Mouse (Mus musculus): Measurements from ENCODE around the gene Ccr3. TPM values are rescaled to one million over a fixed set of nuclear protein-coding genes. Genes with fewer than 3 reads are reported as not detected.
A peak's percentile ranks its signal among the peaks of the same experiment; 100 is the strongest.
"Not testable (repeated sequence)": the region's sequence is repeated elsewhere in the genome, so short reads cannot be mapped to it uniquely, and the experiment has no call there.

The Ccr3 gene
- polyA plus RNA-seq (2016; fragmentation: Nextera tagmentation; extraction: Ambion mirVana) = 0.05 TPM in 1 of 2 replicates, not detected in the other

DNA sequence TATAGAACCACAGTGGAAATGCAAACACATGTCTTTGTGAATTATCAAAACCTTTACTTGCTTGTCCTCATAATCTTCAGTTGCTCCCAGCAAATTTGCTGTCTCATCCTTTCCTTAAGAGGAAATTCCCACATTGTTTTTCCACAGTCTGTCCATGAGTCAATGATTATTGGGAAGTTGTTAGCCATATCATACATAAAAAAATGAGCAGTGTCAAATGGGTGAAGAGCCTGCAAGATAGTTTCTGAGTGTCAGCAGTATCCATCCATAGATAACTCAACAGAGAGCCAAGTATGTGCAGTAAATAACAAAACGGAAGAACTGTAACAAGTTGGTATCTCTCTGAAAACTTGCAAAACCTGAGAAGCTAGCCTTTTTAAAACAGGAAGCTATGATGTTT, at the start of gene Ccr3:
Gene Ccr3, plus strand, starts transcription at position 301 of the 400 bp plus-strand sequence.
- Histone ChIP-seq H3K4me3 (no peak within 1 kb of the TSS), H3K9ac (no peak within 1 kb of the TSS), H3K27me3 (replicated peaks) (peaks cover 3% of the 10 kb centered on the region; the same call in 1 of the 2 replicates), H3K36me3 (no peaks in the 10 kb centered on the region), H3K27ac (no peak within 1 kb of the TSS), H3K4me2 (no peak within 1 kb of the TSS), H3K9me3 (replicated peaks) (no peaks in the 10 kb centered on the region), H3K4me1 (no peaks in the 10 kb centered on the region)
- 70% methylated on average over 1 of the region's 1 CpGs for WGBS (ENCODE audit: insufficient replicate concordance)
- no peak for ATAC-seq

DNA sequence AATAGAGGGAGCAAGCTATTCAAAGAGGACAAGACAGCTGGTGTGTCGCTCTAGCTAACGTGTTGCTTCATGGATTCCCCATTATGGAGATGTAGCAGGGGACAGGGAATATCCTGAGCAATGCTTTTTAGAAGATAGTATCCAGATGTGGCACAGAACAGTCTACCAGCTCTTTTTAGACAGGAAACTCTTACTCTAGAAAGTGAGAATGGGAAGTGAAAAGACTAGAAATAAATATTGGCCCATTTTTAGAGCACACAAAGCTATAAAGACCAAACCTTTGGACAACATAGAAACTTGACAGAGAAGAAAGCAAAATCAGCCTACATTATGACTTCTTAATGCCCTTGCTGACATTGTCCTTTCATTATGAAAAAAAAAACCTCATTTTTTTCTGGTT, 46.1 kb upstream of the Ccr3 start:
- H3K27me3 ChIP-seq (replicated peaks) = no peaks in the 10 kb centered on the region
- H3K4me1 ChIP-seq = 0 out of 2 replicates have a peak, but pooled peaks cover 3% of the 10 kb centered on the region
- ATAC-seq = no peak
- H3K36me3 ChIP-seq = no peaks in the 10 kb centered on the region
- no peak overlapping the region for H3K4me2 ChIP-seq
- no peak overlapping the region for H3K9ac ChIP-seq
- no peak overlapping the region for H3K4me3 ChIP-seq
- H3K9me3 ChIP-seq (replicated peaks) = no peaks in the 10 kb centered on the region
- no peak overlapping the region for H3K27ac ChIP-seq
- WGBS (ENCODE audit: insufficient replicate concordance) = 66% methylated on average over 2 of the region's 2 CpGs

DNA sequence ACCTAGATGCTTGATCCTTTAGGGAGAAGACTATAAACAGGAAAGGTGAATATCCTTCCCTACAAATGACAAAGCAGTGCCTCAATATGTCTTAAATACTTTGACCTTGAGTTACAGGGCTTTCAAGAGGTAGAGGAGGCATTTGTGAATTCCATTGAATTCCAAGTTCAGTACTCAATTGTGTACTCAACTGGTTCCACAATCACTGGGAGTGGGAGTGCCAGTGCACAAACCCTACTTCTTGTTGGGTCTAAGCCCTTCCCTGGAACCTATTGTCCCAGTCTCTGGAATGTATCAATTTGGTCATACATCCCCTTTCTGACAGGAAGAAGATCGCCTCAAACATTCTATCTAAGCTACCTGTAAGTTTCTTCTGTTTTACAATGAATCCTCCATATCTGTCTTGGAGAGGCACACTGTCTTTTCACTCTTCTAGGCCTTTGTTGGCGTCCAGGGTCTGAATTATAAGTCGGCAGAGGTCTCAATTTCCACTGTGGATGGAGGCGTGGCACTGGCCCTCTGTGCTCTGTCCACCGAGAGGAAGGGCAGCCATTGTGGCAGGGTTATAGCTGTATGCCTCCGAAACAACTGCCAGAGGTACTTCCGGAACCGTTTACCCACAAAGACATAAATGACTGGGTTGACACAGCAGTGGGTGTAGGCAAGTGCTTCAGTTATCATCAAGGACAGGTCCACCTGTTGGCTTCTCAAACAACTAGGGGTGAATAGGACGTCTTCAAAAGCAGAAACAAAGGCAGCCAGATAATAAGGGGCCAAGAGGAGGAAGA, 44.7 kb upstream of the Ccr3 start:
- no peak overlapping the region for H3K4me2 ChIP-seq
- 58% methylated on average over 9 of the region's 9 CpGs for WGBS (ENCODE audit: insufficient replicate concordance)
- H3K9me3 ChIP-seq (replicated peaks) = no peaks in the 10 kb centered on the region
- H3K9ac ChIP-seq = no peak overlapping the region
- H3K27me3 ChIP-seq (replicated peaks) = no peaks in the 10 kb centered on the region
- H3K27ac ChIP-seq = no peak overlapping the region
- H3K36me3 ChIP-seq = no peaks in the 10 kb centered on the region
- no peak for ATAC-seq
- H3K4me1 ChIP-seq = peaks cover 13% of the 10 kb centered on the region
- H3K4me3 ChIP-seq = no peak overlapping the region

DNA sequence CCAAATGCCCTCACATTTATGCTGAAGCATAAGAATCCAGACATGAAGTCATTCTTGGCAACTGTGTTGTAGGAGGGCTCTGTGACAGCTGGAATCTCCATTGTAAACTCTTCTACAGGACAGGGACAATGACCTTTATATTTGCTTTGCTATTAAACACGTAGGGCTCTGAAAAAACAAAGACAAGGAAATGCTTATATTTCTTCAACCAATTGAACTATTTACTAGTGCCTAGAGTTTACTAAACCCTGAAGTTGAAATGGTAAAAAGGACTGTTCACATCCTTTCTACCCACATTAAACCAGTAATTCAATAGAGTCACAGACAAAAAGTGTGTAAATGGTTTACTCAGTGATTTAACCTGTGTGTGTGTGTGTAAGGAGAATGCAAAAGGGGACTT, 43.5 kb upstream of the Ccr3 start, which contains the start of gene Ccr1l1:
Gene Ccr1l1, minus strand, starts transcription at position 101 of the 400 bp plus-strand sequence.
- Histone ChIP-seq H3K9me3 (replicated peaks) (no peaks in the 10 kb centered on the region), H3K4me3 (no peak within 1 kb of the TSS), H3K9ac (no peak within 1 kb of the TSS), H3K27ac (no peak within 1 kb of the TSS), H3K4me1 (peaks cover 22% of the 10 kb centered on the region), H3K27me3 (replicated peaks) (no peaks in the 10 kb centered on the region), H3K36me3 (no peaks in the 10 kb centered on the region), H3K4me2 (no peak within 1 kb of the TSS)
- no peak for ATAC-seq
- WGBS (ENCODE audit: insufficient replicate concordance) = 77% methylated on average over 1 of the region's 1 CpGs

DNA sequence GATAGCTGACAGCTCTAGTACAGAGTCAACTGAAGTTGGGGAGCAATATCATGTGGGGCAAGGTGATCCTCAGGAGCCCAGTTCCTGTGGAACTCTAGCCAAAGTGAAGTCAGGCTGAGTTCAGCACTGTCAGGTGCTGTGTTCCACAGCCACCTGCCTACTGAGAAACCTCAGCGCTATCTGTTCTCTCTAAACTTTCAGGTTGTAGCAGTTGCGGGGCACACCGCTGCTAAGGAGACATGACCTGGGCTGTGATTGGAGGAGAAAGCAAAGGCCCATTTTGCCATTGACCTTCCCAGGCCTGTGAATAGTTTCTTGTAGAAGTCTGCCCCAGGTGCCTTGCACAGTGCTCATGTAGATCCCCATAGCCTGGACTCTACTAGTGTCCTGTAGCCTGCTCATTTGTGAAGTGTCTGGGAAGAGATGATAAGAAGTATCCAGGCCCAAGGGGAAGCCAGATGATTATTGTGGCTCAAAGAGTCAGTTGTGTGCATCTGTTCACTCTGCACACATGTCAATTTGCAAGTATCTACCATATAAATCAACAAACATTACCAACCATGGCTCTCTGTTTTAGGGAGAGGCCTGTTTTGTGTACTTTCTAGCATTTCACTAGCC, 40.8 kb upstream of the Ccr3 start:
- not testable (repeated sequence) for H3K27me3 ChIP-seq (replicated peaks); H3K36me3 ChIP-seq; H3K9me3 ChIP-seq (replicated peaks); H3K9ac ChIP-seq; H3K4me3 ChIP-seq
- WGBS (ENCODE audit: insufficient replicate concordance) = no CpG with 5 or more reads among the region's 3 CpGs
- Histone ChIP-seq H3K27ac (peak overlapping the region; percentile 28), H3K4me1 (peaks cover 46% of the 10 kb centered on the region), H3K4me2 (0 out of 2 replicates have a peak overlapping the region, but pooled peaks have one; percentile 31)
- peak; percentile 83 for ATAC-seq

DNA sequence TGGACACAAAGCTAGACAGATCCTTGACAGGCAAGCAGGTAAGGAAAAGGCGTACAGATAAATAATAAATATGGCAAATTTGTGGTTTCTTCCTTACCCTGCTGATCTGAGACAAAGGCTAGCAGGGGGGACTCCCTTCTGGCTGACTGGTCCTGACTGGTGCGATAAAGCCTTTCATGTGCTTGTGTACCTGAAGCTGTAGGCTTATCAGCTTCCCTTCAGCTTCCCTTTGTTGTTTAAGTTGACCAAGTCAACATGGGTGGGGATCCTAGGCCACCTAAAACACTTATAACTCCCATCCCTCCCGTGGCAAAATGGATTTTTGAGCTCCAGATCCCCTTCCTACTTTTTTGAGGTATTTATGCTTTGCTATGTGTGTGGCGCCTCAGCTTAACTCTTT, 39.9 kb upstream of the Ccr3 start:
- Histone ChIP-seq H3K4me3 (no peak overlapping the region), H3K27me3 (replicated peaks) (no peaks in the 10 kb centered on the region), H3K27ac (peak overlapping the region; percentile 28), H3K4me1 (peaks cover 53% of the 10 kb centered on the region), H3K36me3 (no peaks in the 10 kb centered on the region), H3K9ac (no peak overlapping the region), H3K9me3 (replicated peaks) (no peaks in the 10 kb centered on the region), H3K4me2 (peak overlapping the region; percentile 31)
- ATAC-seq = peak; percentile 78
- WGBS (ENCODE audit: insufficient replicate concordance) = 22% methylated on average over 4 of the region's 4 CpGs

DNA sequence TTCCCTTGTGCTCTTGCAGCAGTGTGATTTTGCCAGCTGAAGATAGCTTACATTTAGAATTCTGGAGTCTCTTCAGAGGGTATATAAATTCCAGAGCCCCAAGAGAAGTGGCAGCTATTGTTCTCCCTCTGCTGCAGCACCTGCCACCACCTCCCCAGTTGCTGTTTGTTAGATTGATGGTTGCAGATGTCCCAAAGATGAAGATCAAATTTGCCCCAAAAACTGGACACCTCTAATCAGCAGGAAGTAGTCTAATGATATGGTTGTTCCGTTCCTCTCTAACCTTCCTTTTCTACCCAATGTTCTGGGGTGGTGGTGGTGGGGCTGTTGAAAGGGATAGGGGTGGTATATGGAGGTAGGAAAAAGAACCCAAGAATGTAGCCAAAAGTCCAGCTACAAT, 39.1 kb upstream of the Ccr3 start:
- no peak overlapping the region for H3K4me2 ChIP-seq
- H3K4me3 ChIP-seq = no peak overlapping the region
- no peak overlapping the region for H3K9ac ChIP-seq
- H3K27ac ChIP-seq = no peak overlapping the region
- H3K4me1 ChIP-seq = peaks cover 53% of the 10 kb centered on the region
- H3K27me3 ChIP-seq (replicated peaks) = no peaks in the 10 kb centered on the region
- H3K9me3 ChIP-seq (replicated peaks) = no peaks in the 10 kb centered on the region
- no peak for ATAC-seq
- 26% methylated on average over 1 of the region's 1 CpGs for WGBS (ENCODE audit: insufficient replicate concordance)
- H3K36me3 ChIP-seq = no peaks in the 10 kb centered on the region

DNA sequence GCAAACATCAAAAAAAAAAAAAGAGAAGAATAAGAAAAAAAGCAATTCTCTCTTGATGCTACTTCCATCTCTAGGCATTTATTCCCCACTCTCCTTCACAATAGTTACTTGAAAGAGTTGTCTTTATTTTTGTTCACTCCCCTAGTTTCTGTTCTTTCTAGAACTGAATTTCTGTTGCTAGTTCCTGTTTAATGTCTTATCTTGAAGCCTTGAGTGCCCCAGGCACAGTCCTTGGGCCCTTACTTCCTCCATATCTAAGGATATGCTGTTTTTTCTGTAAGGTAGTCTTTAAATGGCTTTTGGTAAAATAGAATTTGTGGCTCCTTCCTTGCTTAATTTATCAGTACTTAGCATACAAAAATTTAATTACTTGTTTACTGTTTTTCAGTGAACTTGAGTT, 36.8 kb upstream of the Ccr3 start:
- no peak for ATAC-seq
- Histone ChIP-seq H3K27ac (peak overlapping the region; percentile 33; the same call in 1 of the 2 replicates), H3K4me1 (peaks cover 61% of the 10 kb centered on the region)

DNA sequence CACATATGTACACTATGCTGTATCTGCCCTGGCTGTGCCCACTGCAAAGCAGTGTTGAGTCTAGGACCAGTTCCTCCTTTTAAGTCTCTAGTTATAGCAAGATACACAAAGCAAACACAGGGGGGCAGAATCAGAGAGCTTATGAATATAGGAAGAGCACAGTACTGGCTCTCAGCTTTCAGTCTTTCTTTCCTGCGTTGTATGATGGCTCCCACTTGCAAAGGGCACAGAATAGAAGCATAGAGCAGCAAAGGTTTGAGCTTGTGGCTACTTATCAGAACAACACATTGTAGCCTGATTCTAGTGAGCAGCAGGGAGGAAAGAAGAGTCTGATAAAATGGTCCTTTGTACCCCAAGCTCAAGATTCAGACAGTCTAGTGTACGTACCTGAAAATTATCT, 35.6 kb upstream of the Ccr3 start:
- Histone ChIP-seq H3K4me1 (peaks cover 64% of the 10 kb centered on the region), H3K4me2 (no peak overlapping the region), H3K4me3 (no peak overlapping the region), H3K27me3 (replicated peaks) (no peaks in the 10 kb centered on the region), H3K9ac (no peak overlapping the region), H3K36me3 (no peaks in the 10 kb centered on the region), H3K27ac (no peak overlapping the region), H3K9me3 (replicated peaks) (no peaks in the 10 kb centered on the region)
- ATAC-seq = peak; percentile 66
- 20% methylated on average over 2 of the region's 2 CpGs for WGBS (ENCODE audit: insufficient replicate concordance)

More for the DNA sequence above, 36.8 kb upstream of the Ccr3 start:
- Histone ChIP-seq H3K9ac (no peak overlapping the region), H3K36me3 (no peaks in the 10 kb centered on the region), H3K4me3 (no peak overlapping the region), H3K9me3 (replicated peaks) (no peaks in the 10 kb centered on the region), H3K27me3 (replicated peaks) (no peaks in the 10 kb centered on the region), H3K4me2 (no peak overlapping the region)

DNA sequence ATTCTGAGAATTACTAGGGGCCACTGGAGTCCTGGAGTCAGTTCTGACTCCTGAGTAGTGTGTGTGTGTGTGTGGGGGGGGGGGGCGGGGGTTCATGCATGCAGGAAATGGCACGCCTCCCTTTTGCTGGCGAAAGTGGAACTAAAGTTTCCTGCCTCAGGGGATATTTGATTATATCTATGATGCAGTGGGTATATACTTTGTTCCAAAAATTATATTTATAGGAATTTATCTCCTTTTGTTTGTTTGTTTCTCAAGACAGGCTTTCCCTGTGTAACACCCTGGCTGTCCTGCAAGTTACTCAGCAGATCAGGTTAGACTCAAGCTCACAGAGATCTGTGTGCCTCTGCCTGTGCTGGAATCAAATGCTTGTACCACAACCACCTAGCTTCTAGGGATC, 32.1 kb upstream of the Ccr3 start:
- WGBS (ENCODE audit: insufficient replicate concordance) = 40% methylated on average over 3 of the region's 3 CpGs
- Histone ChIP-seq H3K9ac (no peak overlapping the region), H3K4me3 (no peak overlapping the region), H3K4me2 (no peak overlapping the region), H3K27ac (peak overlapping the region; percentile 11; the same call in 1 of the 2 replicates), H3K9me3 (replicated peaks) (no peaks in the 10 kb centered on the region), H3K27me3 (replicated peaks) (no peaks in the 10 kb centered on the region), H3K4me1 (peaks cover 44% of the 10 kb centered on the region), H3K36me3 (no peaks in the 10 kb centered on the region)
- no peak for ATAC-seq

DNA sequence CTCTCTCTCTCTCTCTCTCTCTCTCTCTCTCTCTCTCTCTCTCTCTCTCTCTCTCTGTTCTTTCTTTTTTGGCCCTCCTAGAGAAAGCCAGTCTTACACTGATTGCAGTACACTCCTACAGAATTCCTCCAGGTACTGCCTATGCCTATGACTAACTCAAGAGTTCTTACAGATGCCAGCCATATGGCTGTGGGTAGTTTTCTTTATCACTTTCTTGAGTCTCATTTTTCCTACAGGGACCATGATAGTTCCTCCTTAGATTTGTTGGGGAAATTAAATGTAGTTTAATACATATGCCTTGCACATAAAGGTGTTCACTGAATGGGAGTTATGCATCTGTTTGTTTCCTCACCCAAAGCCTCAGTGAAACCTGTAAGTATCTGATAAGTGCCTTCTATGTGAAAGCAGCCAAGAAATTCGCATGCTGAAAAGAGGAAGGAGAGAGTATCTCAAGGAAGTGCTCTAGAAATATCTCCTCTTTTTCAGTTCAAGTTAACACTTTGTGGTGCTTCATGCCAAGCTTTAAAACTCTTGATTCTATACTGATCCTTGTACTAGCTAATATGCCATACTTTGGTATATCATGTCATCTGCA, 30.4 kb upstream of the Ccr3 start:
- H3K27ac ChIP-seq = no peak overlapping the region

DNA sequence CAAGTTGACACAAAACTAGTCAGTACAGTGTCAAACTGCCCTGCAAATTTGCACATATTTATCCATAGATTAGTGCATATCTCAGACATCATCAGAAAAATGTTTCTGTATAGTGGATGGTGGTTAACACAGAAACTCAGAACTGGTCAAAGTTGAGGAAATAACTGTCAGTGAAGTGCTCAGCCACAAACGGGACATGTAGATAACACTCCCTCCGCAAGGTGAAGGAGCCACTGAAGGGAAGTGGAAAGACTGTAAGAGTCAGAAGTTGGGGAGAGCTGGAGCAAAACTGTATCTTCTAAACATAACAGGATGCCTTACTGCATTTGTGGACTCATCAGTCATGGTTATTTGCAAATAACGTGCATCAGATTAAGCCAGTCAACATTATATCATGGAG, 24.1 kb upstream of the Ccr3 start:
- ATAC-seq = 0 out of 2 replicates have a peak, but pooled peaks have one; percentile 49
- Histone ChIP-seq H3K9me3 (replicated peaks) (no peaks in the 10 kb centered on the region), H3K27me3 (replicated peaks) (no peaks in the 10 kb centered on the region), H3K4me3 (no peak overlapping the region), H3K36me3 (no peaks in the 10 kb centered on the region), H3K9ac (no peak overlapping the region), H3K27ac (0 out of 2 replicates have a peak overlapping the region, but pooled peaks have one; percentile 14), H3K4me1 (peaks cover 20% of the 10 kb centered on the region), H3K4me2 (no peak overlapping the region)
- 24% methylated on average over 3 of the region's 3 CpGs for WGBS (ENCODE audit: insufficient replicate concordance)

More for the DNA sequence above, 30.4 kb upstream of the Ccr3 start:
- no peak overlapping the region for H3K9ac ChIP-seq
- no peak overlapping the region for H3K4me3 ChIP-seq
- H3K36me3 ChIP-seq = no peaks in the 10 kb centered on the region
- no peaks in the 10 kb centered on the region for H3K27me3 ChIP-seq (replicated peaks)
- ATAC-seq = peak; percentile 51; the same call in 1 of the 2 replicates
- 0 out of 2 replicates have a peak overlapping the region, but pooled peaks have one; percentile 6 for H3K4me2 ChIP-seq
- H3K4me1 ChIP-seq = peaks cover 34% of the 10 kb centered on the region
- H3K9me3 ChIP-seq (replicated peaks) = no peaks in the 10 kb centered on the region
- WGBS (ENCODE audit: insufficient replicate concordance) = 7% methylated on average over 1 of the region's 1 CpGs

Data from liver, embryonic 12.5 days (tissue).